Mouse (Mus musculus) stomach, postnatal 0 days (tissue): ENCODE data around the gene Foxp1.

ENCODE experiments used
- CTCF ChIP-seq: IDR thresholded peaks from 2 replicates; pipeline ENCODE4 v1.5.1; 2016; ENCODE audit warnings: antibody characterized with exemption, low read depth, mild to moderate bottlenecking, moderate library complexity
- EP300 ChIP-seq: optimal IDR thresholded peaks from 2 replicates; pipeline ENCODE3; 2016; ENCODE audit warnings: antibody characterized with exemption

DNA sequence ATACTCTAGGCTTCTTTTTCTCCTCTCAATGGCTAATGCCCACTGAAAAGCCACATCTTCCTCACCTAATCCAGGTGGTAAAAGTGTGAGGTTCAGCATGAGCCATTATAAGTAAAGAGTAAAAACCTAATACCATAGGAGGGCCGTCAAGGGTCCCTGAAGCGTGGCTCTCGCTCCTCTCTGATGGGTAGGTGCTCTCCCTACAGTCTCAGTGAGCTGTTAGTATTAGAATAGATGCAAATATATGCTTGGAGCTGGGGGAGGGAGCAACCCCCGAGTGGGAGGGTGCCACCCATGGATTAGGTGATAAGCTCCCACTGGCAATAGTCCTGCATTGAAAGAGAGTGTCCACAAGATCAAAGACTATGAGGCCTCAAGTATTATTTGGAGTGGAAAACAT is 527.6 kb downstream of the Foxp1 start:
- TF ChIP-seq CTCF (no peak), EP300 (no peak)
